Mouse (Mus musculus) cortical plate, adult 2 months (tissue): ENCODE results near the gene Casp6.

Source experiments
- CTCF ChIP-seq: fragments of 200-500 bp; IDR thresholded peaks from 2 replicates; pipeline ENCODE4 v1.5.1; 2011; ENCODE audit warnings: mild to moderate bottlenecking, control low read depth, low read length; ENCODE audit not compliant: insufficient read depth; ENCODE audit errors: extremely low read depth
- POLR2A ChIP-seq: fragments of 200-500 bp; IDR thresholded peaks from 2 replicates; pipeline ENCODE4 v1.6.1; 2011; ENCODE audit warnings: mild to moderate bottlenecking, low read length, control low read depth; ENCODE audit not compliant: insufficient read depth; ENCODE audit errors: extremely low read depth

GRCm38 (mm10) chr3:129901271-129901809 lies at the start of gene Casp6:
- no peak for TF ChIP-seq POLR2A
- TF ChIP-seq CTCF = no peak
